Mouse (Mus musculus): Measurements from ENCODE around the gene Itih5. TPM values are rescaled to one million over a fixed set of nuclear protein-coding genes. Genes with fewer than 3 reads are reported as not detected.

The Itih5 gene
- polyA plus RNA-seq, 1 experiment from 2014 or later = 3.8 TPM

GRCm38 (mm10) chr2:10132128-10132527 lies 21.2 kb upstream of the Itih5 start:
- Histone ChIP-seq H3K9ac (no peak overlapping the region), H3K9me3 (replicated peaks) (no peaks in the 10 kb centered on the region), H3K27me3 (no peaks in the 10 kb centered on the region), H3K4me2 (no peak overlapping the region), H3K4me1 (replicated peaks) (peaks cover 3% of the 10 kb centered on the region; the same call in 1 of the 2 replicates), H3K36me3 (replicated peaks) (no peaks in the 10 kb centered on the region), H3K27ac (replicated peaks) (no peak overlapping the region), H3K4me3 (replicated peaks) (no peak overlapping the region)
- WGBS (ENCODE audit: insufficient replicate concordance) = 63% methylated on average over 1 of the region's 1 CpGs
- no peak for ATAC-seq (ENCODE audit: insufficient read depth)

- no peak overlapping the region for H3K27ac ChIP-seq (replicated peaks)
- no peak overlapping the region for H3K4me2 ChIP-seq
- no peaks in the 10 kb centered on the region for H3K36me3 ChIP-seq (replicated peaks)
- ATAC-seq (ENCODE audit: insufficient read depth) = peak; percentile 50; the same call in 1 of the 2 replicates
- H3K4me3 ChIP-seq (replicated peaks) = no peak overlapping the region
- H3K9ac ChIP-seq = no peak overlapping the region
- peaks cover 3% of the 10 kb centered on the region; the same call in 1 of the 2 replicates for H3K4me1 ChIP-seq (replicated peaks)
- WGBS (ENCODE audit: insufficient replicate concordance) = 52% methylated on average over 6 of the region's 6 CpGs
- H3K9me3 ChIP-seq (replicated peaks) = no peaks in the 10 kb centered on the region
- H3K27me3 ChIP-seq = no peaks in the 10 kb centered on the region
These were observed 19.4 kb upstream of the Itih5 start for GRCm38 (mm10) chr2:10133941-10134340.

- peak; percentile 40; the same call in 1 of the 2 replicates for ATAC-seq (ENCODE audit: insufficient read depth)
- Histone ChIP-seq H3K4me1 (replicated peaks) (peaks cover 3% of the 10 kb centered on the region; the same call in 1 of the 2 replicates), H3K27ac (replicated peaks) (no peak overlapping the region)
These were observed 16.1 kb upstream of the Itih5 start for GRCm38 (mm10) chr2:10137320-10137719.

GRCm38 (mm10) chr2:10140456-10140855 lies 12.9 kb upstream of the Itih5 start:
- H3K27me3 ChIP-seq = no peaks in the 10 kb centered on the region
- no peak for ATAC-seq (ENCODE audit: insufficient read depth)
- WGBS (ENCODE audit: insufficient replicate concordance) = 68% methylated on average over 5 of the region's 5 CpGs

More at GRCm38 (mm10) chr2:10137320-10137719, 16.1 kb upstream of the Itih5 start:
- H3K4me2 ChIP-seq = no peak overlapping the region
- no peak overlapping the region for H3K9ac ChIP-seq
- no peaks in the 10 kb centered on the region for H3K36me3 ChIP-seq (replicated peaks)
- no peak overlapping the region for H3K4me3 ChIP-seq (replicated peaks)
- no peaks in the 10 kb centered on the region for H3K27me3 ChIP-seq
- H3K9me3 ChIP-seq (replicated peaks) = no peaks in the 10 kb centered on the region
- WGBS (ENCODE audit: insufficient replicate concordance) = 36% methylated on average over 2 of the region's 2 CpGs

DNA sequence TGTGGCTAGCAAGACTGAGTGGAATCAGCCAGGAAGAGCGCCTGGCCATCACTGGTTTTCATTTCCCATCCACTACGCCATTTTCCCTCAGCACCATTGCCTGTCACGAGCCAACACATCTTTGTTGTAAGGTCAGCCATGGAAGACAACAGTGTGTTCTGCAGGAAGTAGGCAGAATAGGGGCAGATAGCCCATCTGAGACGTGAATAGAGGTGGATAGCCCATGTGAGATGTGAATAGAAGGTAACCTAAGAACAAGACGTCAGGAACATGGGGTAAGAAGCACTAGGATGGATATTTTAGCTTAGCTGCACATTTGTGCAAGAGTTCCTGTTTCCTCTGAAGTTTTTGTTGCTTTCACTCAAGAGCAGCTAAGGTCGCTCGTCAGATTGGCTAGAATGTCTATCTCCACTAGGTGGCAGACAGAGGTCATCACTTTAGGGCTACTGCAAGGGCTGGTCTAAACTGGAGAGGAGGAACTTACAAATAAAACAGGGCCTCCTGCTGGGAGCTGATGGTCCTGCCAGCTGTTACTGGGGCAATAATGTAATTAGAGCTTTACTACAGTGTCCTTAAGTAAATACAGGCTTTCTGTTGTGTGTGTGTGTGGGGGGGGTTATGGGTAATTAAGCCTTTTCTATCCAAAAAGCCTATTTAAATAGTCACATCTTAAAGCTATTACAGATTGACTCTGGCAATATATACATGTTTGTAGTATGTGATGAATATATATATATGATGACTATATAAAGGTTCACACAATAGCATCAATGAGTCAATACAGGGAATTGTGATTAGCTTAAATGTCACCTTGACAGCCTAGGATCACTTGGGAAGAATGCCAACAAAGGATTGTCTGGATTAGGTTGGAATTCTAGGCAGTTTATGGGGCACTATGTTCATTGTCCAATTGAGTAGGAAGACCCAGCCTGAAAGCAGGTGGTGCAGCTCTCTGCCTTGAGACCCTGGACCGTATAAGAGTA lies 10.6 kb upstream of the Itih5 start:
- Histone ChIP-seq H3K27me3 (no peaks in the 10 kb centered on the region), H3K4me2 (no peak overlapping the region), H3K36me3 (replicated peaks) (no peaks in the 10 kb centered on the region), H3K27ac (replicated peaks) (no peak overlapping the region), H3K4me3 (replicated peaks) (no peak overlapping the region), H3K9ac (no peak overlapping the region), H3K9me3 (replicated peaks) (no peaks in the 10 kb centered on the region), H3K4me1 (replicated peaks) (no peaks in the 10 kb centered on the region)
- WGBS (ENCODE audit: insufficient replicate concordance) = 18% methylated on average over 8 of the region's 8 CpGs
- peak; percentile 49 for ATAC-seq (ENCODE audit: insufficient read depth)

More at GRCm38 (mm10) chr2:10140456-10140855, 12.9 kb upstream of the Itih5 start:
- H3K4me3 ChIP-seq (replicated peaks) = no peak overlapping the region
- H3K4me1 ChIP-seq (replicated peaks) = no peaks in the 10 kb centered on the region
- H3K4me2 ChIP-seq = no peak overlapping the region
- no peak overlapping the region for H3K9ac ChIP-seq
- no peak overlapping the region for H3K27ac ChIP-seq (replicated peaks)
- H3K36me3 ChIP-seq (replicated peaks) = no peaks in the 10 kb centered on the region
- H3K9me3 ChIP-seq (replicated peaks) = no peaks in the 10 kb centered on the region

DNA sequence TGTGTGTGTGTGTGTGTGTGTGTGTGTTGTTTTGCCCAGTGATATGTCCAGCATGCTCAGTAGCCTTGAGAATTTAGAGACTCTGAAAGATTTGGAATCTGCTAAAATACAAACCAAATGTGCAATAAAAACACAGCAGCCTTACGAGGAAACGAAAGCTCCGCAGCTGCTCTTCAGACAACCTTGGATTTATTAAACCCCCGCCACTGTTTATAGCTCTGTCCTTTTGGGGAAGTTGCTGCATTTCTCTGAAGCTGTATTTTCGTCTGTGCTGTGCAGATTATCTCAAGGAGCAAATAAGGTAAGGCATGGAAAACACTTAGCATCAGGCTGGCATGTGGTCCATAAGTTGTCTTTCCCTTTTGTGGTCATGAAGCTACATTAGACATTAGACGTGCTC lies 7.9 kb upstream of the Itih5 start:
- H3K4me3 ChIP-seq (replicated peaks) = no peak overlapping the region
- H3K4me2 ChIP-seq = no peak overlapping the region
- no peaks in the 10 kb centered on the region for H3K9me3 ChIP-seq (replicated peaks)
- H3K9ac ChIP-seq = no peak overlapping the region
- no peaks in the 10 kb centered on the region for H3K36me3 ChIP-seq (replicated peaks)
- H3K27me3 ChIP-seq = no peaks in the 10 kb centered on the region
- no peak for ATAC-seq (ENCODE audit: insufficient read depth)
- H3K27ac ChIP-seq (replicated peaks) = no peak overlapping the region
- H3K4me1 ChIP-seq (replicated peaks) = no peaks in the 10 kb centered on the region
- WGBS (ENCODE audit: insufficient replicate concordance) = 28% methylated on average over 6 of the region's 6 CpGs

GRCm38 (mm10) chr2:10147176-10147575 lies 6.2 kb upstream of the Itih5 start:
- Histone ChIP-seq H3K4me1 (replicated peaks) (0 out of 2 replicates have a peak, but pooled peaks cover 2% of the 10 kb centered on the region), H3K9me3 (replicated peaks) (no peaks in the 10 kb centered on the region), H3K27me3 (no peaks in the 10 kb centered on the region), H3K36me3 (replicated peaks) (no peaks in the 10 kb centered on the region), H3K4me2 (no peak overlapping the region), H3K9ac (no peak overlapping the region), H3K27ac (replicated peaks) (no peak overlapping the region), H3K4me3 (replicated peaks) (no peak overlapping the region)
- ATAC-seq (ENCODE audit: insufficient read depth) = no peak
- WGBS (ENCODE audit: insufficient replicate concordance) = 62% methylated on average over 8 of the region's 8 CpGs

GRCm38 (mm10) chr2:10152590-10152989 lies 781 bp upstream of the Itih5 start:
- 0 out of 2 replicates have a peak overlapping the region, but pooled peaks have one; percentile 29 for H3K27ac ChIP-seq (replicated peaks)
- ATAC-seq (ENCODE audit: insufficient read depth) = no peak
- H3K4me2 ChIP-seq = peak overlapping the region; percentile 72
- WGBS (ENCODE audit: insufficient replicate concordance) = 10% methylated on average over 5 of the region's 5 CpGs
- H3K9me3 ChIP-seq (replicated peaks) = no peaks in the 10 kb centered on the region
- H3K4me3 ChIP-seq (replicated peaks) = no peak overlapping the region
- peaks cover 21% of the 10 kb centered on the region for H3K4me1 ChIP-seq (replicated peaks)
- no peaks in the 10 kb centered on the region for H3K36me3 ChIP-seq (replicated peaks)
- H3K9ac ChIP-seq = no peak overlapping the region
- no peaks in the 10 kb centered on the region for H3K27me3 ChIP-seq

GRCm38 (mm10) chr2:10157184-10157583 lies 3.8 kb downstream of the Itih5 start:
- no peak overlapping the region for H3K4me2 ChIP-seq
- no peaks in the 10 kb centered on the region for H3K36me3 ChIP-seq (replicated peaks)
- H3K9me3 ChIP-seq (replicated peaks) = no peaks in the 10 kb centered on the region
- WGBS (ENCODE audit: insufficient replicate concordance) = 54% methylated on average over 10 of the region's 10 CpGs
- no peak overlapping the region for H3K9ac ChIP-seq
- H3K27me3 ChIP-seq = no peaks in the 10 kb centered on the region
- H3K4me1 ChIP-seq (replicated peaks) = peaks cover 20% of the 10 kb centered on the region
- H3K4me3 ChIP-seq (replicated peaks) = no peak overlapping the region
- no peak overlapping the region for H3K27ac ChIP-seq (replicated peaks)
- no peak for ATAC-seq (ENCODE audit: insufficient read depth)

- Histone ChIP-seq H3K36me3 (replicated peaks) (no peaks in the 10 kb centered on the region), H3K4me1 (replicated peaks) (0 out of 2 replicates have a peak, but pooled peaks cover 6% of the 10 kb centered on the region), H3K4me2 (no peak overlapping the region), H3K27ac (replicated peaks) (no peak overlapping the region), H3K9me3 (replicated peaks) (no peaks in the 10 kb centered on the region), H3K27me3 (no peaks in the 10 kb centered on the region), H3K4me3 (replicated peaks) (no peak overlapping the region), H3K9ac (no peak overlapping the region)
- ATAC-seq (ENCODE audit: insufficient read depth) = no peak
- WGBS (ENCODE audit: insufficient replicate concordance) = 62% methylated on average over 4 of the region's 4 CpGs
These were observed 8.6 kb downstream of the Itih5 start for GRCm38 (mm10) chr2:10162011-10162410.

DNA sequence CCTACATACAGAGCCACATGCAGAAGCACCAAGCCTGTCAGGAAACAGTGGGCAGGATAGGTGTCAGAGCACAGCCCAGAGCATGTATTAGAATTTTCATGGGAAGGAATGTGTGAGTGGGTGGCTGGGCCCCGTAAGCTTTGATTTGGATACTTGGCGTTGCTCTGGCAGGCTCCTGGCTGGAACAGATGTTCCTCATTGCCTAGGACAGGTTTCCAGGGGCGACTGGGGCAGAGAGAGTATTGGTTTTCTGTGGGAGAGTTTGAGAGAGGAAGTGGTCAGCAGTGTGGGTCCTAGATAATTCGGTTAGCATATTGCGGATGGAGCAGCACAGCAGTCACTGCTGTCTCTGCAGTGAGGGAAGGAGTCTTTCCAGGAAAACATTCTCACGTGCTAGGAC lies 13.3 kb downstream of the Itih5 start:
- Histone ChIP-seq H3K9me3 (replicated peaks) (no peaks in the 10 kb centered on the region), H3K4me1 (replicated peaks) (0 out of 2 replicates have a peak, but pooled peaks cover 12% of the 10 kb centered on the region), H3K9ac (no peak overlapping the region), H3K27me3 (no peaks in the 10 kb centered on the region), H3K27ac (replicated peaks) (no peak overlapping the region), H3K4me3 (replicated peaks) (no peak overlapping the region), H3K4me2 (no peak overlapping the region), H3K36me3 (replicated peaks) (no peaks in the 10 kb centered on the region)
- 12% methylated on average over 6 of the region's 6 CpGs for WGBS (ENCODE audit: insufficient replicate concordance)
- ATAC-seq (ENCODE audit: insufficient read depth) = no peak

Data from liver, embryonic 15.5 days (tissue).